Mouse (Mus musculus) myocyte (in vitro differentiated cells): Measurements from ENCODE around the gene Olfr630.

Experiments used
- MAX ChIP-seq: IDR thresholded peaks from one replicate; pipeline ENCODE4 v1.6.1; 2011; ENCODE audit warnings: low read depth, mild to moderate bottlenecking, control low read depth
- POLR2A ChIP-seq: IDR thresholded peaks from one replicate; pipeline ENCODE4 v1.6.1; 2011; ENCODE audit warnings: low read depth, mild to moderate bottlenecking, control low read depth, moderate library complexity; ENCODE audit not compliant: insufficient read length

DNA sequence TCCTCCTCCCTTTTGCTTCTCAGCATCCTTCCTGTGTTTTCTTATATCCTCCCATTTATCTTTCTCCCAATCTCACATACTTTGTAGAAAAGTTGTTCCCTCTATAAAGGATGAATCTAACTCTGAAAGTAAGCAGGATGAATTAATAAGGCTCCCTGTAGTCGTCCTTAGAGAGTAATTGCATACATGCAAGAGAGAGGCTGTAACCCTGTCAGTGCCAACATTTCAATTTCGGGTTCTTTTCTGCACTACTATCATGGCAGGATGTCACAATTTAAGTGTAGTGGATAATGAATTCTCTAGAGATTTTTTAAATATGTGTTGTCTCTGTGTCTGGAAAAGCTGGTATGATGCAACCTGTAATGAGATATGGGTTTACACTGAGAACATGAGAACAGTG is at the start of gene Olfr630:
- TF ChIP-seq POLR2A, result no peak
- no peak for TF ChIP-seq MAX
